Mouse (Mus musculus): ENCODE data around the gene Tsen54. TPM values are rescaled to one million over a fixed set of nuclear protein-coding genes. Genes with fewer than 3 reads are reported as not detected.

Tsen54 gene
- polyA plus RNA-seq, 1 experiment from 2014 or later = 18.2 TPM

GRCm38 (mm10) chr11:115780141-115781070 lies 34.1 kb upstream of the Tsen54 start:
- peaks cover 20% of the 10 kb centered on the region for H3K4me1 ChIP-seq (ENCODE audit: insufficient read depth, low read depth, low read length)
- H3K27ac ChIP-seq (ENCODE audit: low read length) = peak overlapping the region; percentile 90; the same call in 1 of the 2 replicates
- peak; percentile 6 for DNase-seq (ENCODE audit: low spot score)

GRCm38 (mm10) chr11:115786473-115786872 lies 28.1 kb upstream of the Tsen54 start:
- no peak overlapping the region for H3K27ac ChIP-seq (ENCODE audit: low read length)
- no peak overlapping the region for H3K4me3 ChIP-seq (ENCODE audit: low read depth, low read length)
- H3K36me3 ChIP-seq (ENCODE audit: insufficient read depth, low read length) = peaks cover 15% of the 10 kb centered on the region; the same call in 1 of the 2 replicates
- H3K27me3 ChIP-seq (replicated peaks; ENCODE audit: insufficient read depth, low read length) = no peaks in the 10 kb centered on the region
- H3K4me1 ChIP-seq (ENCODE audit: insufficient read depth, low read depth, low read length) = no peaks in the 10 kb centered on the region
- H3K4me2 ChIP-seq (replicated peaks; ENCODE audit: low read depth, low read length) = no peak overlapping the region
- DNase-seq (ENCODE audit: low spot score) = no peak
- TF ChIP-seq CTCF (IDR thresholded peaks at IDR 0.05) (peak; percentile 21), EP300 (IDR thresholded peaks at IDR 0.05) (no peak)
- no peak overlapping the region for H3K9ac ChIP-seq (replicated peaks; ENCODE audit: low read depth)
- H3K9me3 ChIP-seq (ENCODE audit: low read length) = no peaks in the 10 kb centered on the region
- 70% methylated on average over 6 of the region's 6 CpGs for WGBS
- no peak; the same call in 1 of the 2 replicates for ATAC-seq

More at GRCm38 (mm10) chr11:115780141-115781070, 34.1 kb upstream of the Tsen54 start:
- Histone ChIP-seq H3K36me3 (ENCODE audit: insufficient read depth, low read length) (no peaks in the 10 kb centered on the region), H3K4me3 (ENCODE audit: low read depth, low read length) (no peak overlapping the region), H3K4me2 (replicated peaks; ENCODE audit: low read depth, low read length) (no peak overlapping the region), H3K9me3 (ENCODE audit: low read length) (no peaks in the 10 kb centered on the region), H3K9ac (replicated peaks; ENCODE audit: low read depth) (no peak overlapping the region), H3K27me3 (replicated peaks; ENCODE audit: insufficient read depth, low read length) (no peaks in the 10 kb centered on the region)
- TF ChIP-seq CTCF (IDR thresholded peaks at IDR 0.05) (no peak), EP300 (IDR thresholded peaks at IDR 0.05) (no peak)
- WGBS = 44% methylated on average over 20 of the region's 20 CpGs
- ATAC-seq = no peak

- Histone ChIP-seq H3K4me1 (ENCODE audit: insufficient read depth, low read depth, low read length) (no peaks in the 10 kb centered on the region), H3K27me3 (replicated peaks; ENCODE audit: insufficient read depth, low read length) (no peaks in the 10 kb centered on the region), H3K9ac (replicated peaks; ENCODE audit: low read depth) (no peak overlapping the region), H3K27ac (ENCODE audit: low read length) (no peak overlapping the region), H3K4me3 (ENCODE audit: low read depth, low read length) (no peak overlapping the region), H3K4me2 (replicated peaks; ENCODE audit: low read depth, low read length) (no peak overlapping the region), H3K36me3 (ENCODE audit: insufficient read depth, low read length) (peaks cover 40% of the 10 kb centered on the region; the same call in 1 of the 2 replicates), H3K9me3 (ENCODE audit: low read length) (no peaks in the 10 kb centered on the region)
- 95% methylated on average over 7 of the region's 7 CpGs for WGBS
- no peak for TF ChIP-seq CTCF (IDR thresholded peaks at IDR 0.05)
- TF ChIP-seq EP300 (IDR thresholded peaks at IDR 0.05) = no peak
- ATAC-seq (no peak), DNase-seq (ENCODE audit: low spot score) (no peak)
These were observed 24.7 kb upstream of the Tsen54 start for GRCm38 (mm10) chr11:115789787-115790186.

- 89% methylated on average over 16 of the region's 16 CpGs for WGBS
- ATAC-seq (no peak), DNase-seq (ENCODE audit: low spot score) (no peak)
These were observed 22.6 kb upstream of the Tsen54 start for GRCm38 (mm10) chr11:115791919-115792318.

GRCm38 (mm10) chr11:115792353-115792752 lies 22.2 kb upstream of the Tsen54 start:
- Histone ChIP-seq H3K4me1 (ENCODE audit: insufficient read depth, low read depth, low read length) (no peaks in the 10 kb centered on the region), H3K36me3 (ENCODE audit: insufficient read depth, low read length) (peaks cover 54% of the 10 kb centered on the region), H3K27me3 (replicated peaks; ENCODE audit: insufficient read depth, low read length) (no peaks in the 10 kb centered on the region), H3K27ac (ENCODE audit: low read length) (no peak overlapping the region), H3K4me2 (replicated peaks; ENCODE audit: low read depth, low read length) (no peak overlapping the region), H3K4me3 (ENCODE audit: low read depth, low read length) (no peak overlapping the region), H3K9ac (replicated peaks; ENCODE audit: low read depth) (no peak overlapping the region), H3K9me3 (ENCODE audit: low read length) (no peaks in the 10 kb centered on the region)
- no peak for TF ChIP-seq CTCF (IDR thresholded peaks at IDR 0.05)
- TF ChIP-seq EP300 (IDR thresholded peaks at IDR 0.05) = no peak
- no peak for ATAC-seq
- no peak for DNase-seq (ENCODE audit: low spot score)
- 83% methylated on average over 14 of the region's 14 CpGs for WGBS

More at GRCm38 (mm10) chr11:115791919-115792318, 22.6 kb upstream of the Tsen54 start:
- no peak for TF ChIP-seq CTCF (IDR thresholded peaks at IDR 0.05)
- TF ChIP-seq EP300 (IDR thresholded peaks at IDR 0.05) = no peak
- no peak overlapping the region for H3K9ac ChIP-seq (replicated peaks; ENCODE audit: low read depth)
- H3K4me1 ChIP-seq (ENCODE audit: insufficient read depth, low read depth, low read length) = no peaks in the 10 kb centered on the region
- H3K36me3 ChIP-seq (ENCODE audit: insufficient read depth, low read length) = peaks cover 53% of the 10 kb centered on the region; the same call in 1 of the 2 replicates
- H3K27me3 ChIP-seq (replicated peaks; ENCODE audit: insufficient read depth, low read length) = no peaks in the 10 kb centered on the region
- H3K4me2 ChIP-seq (replicated peaks; ENCODE audit: low read depth, low read length) = no peak overlapping the region
- H3K4me3 ChIP-seq (ENCODE audit: low read depth, low read length) = no peak overlapping the region
- no peak overlapping the region for H3K27ac ChIP-seq (ENCODE audit: low read length)
- H3K9me3 ChIP-seq (ENCODE audit: low read length) = no peaks in the 10 kb centered on the region

- ATAC-seq (peak; percentile 13; the same call in 1 of the 2 replicates), DNase-seq (ENCODE audit: low spot score) (no peak)
- no peak overlapping the region for H3K27ac ChIP-seq (ENCODE audit: low read length)
- no peak overlapping the region for H3K4me3 ChIP-seq (ENCODE audit: low read depth, low read length)
- no peak for TF ChIP-seq EP300 (IDR thresholded peaks at IDR 0.05)
- TF ChIP-seq CTCF (IDR thresholded peaks at IDR 0.05) = no peak
- no peak overlapping the region for H3K9ac ChIP-seq (replicated peaks; ENCODE audit: low read depth)
- no peaks in the 10 kb centered on the region for H3K27me3 ChIP-seq (replicated peaks; ENCODE audit: insufficient read depth, low read length)
- 68% methylated on average over 15 of the region's 15 CpGs for WGBS
- peaks cover 52% of the 10 kb centered on the region for H3K36me3 ChIP-seq (ENCODE audit: insufficient read depth, low read length)
- H3K4me2 ChIP-seq (replicated peaks; ENCODE audit: low read depth, low read length) = no peak overlapping the region
- no peaks in the 10 kb centered on the region for H3K9me3 ChIP-seq (ENCODE audit: low read length)
- H3K4me1 ChIP-seq (ENCODE audit: insufficient read depth, low read depth, low read length) = no peaks in the 10 kb centered on the region
These were observed 17.6 kb upstream of the Tsen54 start for GRCm38 (mm10) chr11:115796898-115797297.

Measured in lung, postnatal 0 days (tissue).